Mouse (Mus musculus): ENCODE data around the gene Smg7. TPM values are rescaled to one million over a fixed set of nuclear protein-coding genes. Genes with fewer than 3 reads are reported as not detected.
"Not testable (repeated sequence)": the region's sequence is repeated elsewhere in the genome, so short reads cannot be mapped to it uniquely, and the experiment has no call there.

Smg7 gene
- polyA plus RNA-seq, 1 experiment from 2014 or later: 29.5 TPM

DNA sequence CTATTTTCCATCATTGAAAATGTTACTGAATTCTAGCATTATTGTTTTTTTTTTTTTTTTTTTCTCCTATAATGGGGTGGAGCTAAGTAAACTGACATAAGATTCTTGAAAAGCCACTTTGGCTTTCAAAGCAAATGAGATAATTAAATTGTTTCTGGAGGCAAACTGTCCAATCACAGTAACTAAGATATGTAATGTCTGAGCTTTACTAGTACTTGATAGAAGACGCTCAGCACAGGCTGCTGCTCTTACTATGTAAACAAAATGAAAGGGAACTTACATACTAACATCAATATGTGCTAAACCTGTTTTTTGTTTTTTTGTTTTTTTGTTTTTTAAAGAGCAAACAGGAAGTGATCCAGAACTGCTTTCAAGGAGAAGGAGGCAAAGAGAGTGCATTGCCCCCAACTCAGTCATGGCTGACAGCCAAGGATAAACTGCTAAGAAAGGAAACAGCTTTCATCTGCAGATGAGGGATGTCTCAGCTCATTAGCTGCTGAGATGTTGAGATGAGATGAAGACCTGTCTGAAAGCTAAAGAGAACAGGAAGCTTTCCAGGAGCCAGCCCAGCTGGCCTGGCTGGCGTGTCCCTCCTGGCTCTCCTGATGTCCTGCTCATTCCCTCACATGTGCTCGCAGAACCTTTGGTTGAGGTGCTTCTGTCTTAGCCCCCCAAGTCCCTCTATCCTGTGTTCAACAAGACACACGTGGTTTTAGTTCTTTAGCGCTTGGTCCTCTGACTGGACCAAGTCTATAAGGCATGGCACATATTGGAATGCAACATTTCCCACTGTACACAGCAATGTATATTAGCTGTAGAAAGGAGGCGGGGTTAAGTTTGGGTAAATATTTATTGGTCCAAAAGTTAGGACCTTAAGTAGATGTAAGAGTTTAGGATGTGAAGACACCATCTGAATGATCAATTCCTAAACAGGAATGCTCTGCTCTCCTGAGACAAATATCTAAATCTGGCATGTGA lies 11.3 kb upstream of the Smg7 start:
- no peak for ATAC-seq (replicated peaks; ENCODE audit: low FRiP score)
- no peak overlapping the region for H3K4me3 ChIP-seq (ENCODE audit: low read depth, low read length)
- no peak overlapping the region for H3K9ac ChIP-seq (ENCODE audit: low read depth, low read length)
- H3K27ac ChIP-seq (ENCODE audit: low read depth, low read length): no peak overlapping the region
- no peaks in the 10 kb centered on the region for H3K4me1 ChIP-seq (replicated peaks; ENCODE audit: control insufficient read depth, insufficient read depth, low read length)
- no peaks in the 10 kb centered on the region for H3K9me3 ChIP-seq (ENCODE audit: control insufficient read depth, low read length)
- no peak overlapping the region for H3K4me2 ChIP-seq
- 58% methylated on average over 6 of the region's 6 CpGs for WGBS
- no peaks in the 10 kb centered on the region for H3K27me3 ChIP-seq (replicated peaks; ENCODE audit: control insufficient read depth, insufficient read depth, low read length)
- DNase-seq (ENCODE audit: low spot score): no peak
- no peaks in the 10 kb centered on the region for H3K36me3 ChIP-seq (ENCODE audit: control insufficient read depth, insufficient read depth, low read length)

DNA sequence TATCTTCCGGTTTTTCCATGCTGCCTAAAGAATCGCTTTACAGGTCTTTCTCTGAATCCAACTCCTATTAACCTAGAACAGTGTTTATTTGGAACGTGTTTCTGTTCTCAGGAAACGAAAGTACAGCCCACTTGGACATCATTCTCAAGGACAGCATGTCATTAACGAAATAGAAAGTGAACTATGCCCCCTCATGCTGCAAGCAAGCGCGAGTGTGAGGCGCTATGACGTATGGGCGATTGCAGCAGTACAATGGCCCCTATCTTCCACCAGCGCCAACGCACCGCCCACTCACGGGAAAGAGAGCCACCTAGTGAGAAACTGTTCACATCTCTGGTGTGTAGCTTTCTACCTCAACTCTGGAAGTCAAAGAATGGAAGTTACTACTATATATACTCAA lies 2.0 kb upstream of the Smg7 start:
- WGBS: 2% methylated on average over 14 of the region's 14 CpGs
- Histone ChIP-seq H3K36me3 (ENCODE audit: control insufficient read depth, insufficient read depth, low read length) (0 out of 2 replicates have a peak, but pooled peaks cover 1% of the 10 kb centered on the region), H3K9me3 (ENCODE audit: control insufficient read depth, low read length) (no peaks in the 10 kb centered on the region), H3K4me3 (ENCODE audit: low read depth, low read length) (peak overlapping the region; percentile 96), H3K4me2 (peak overlapping the region; percentile 99), H3K27ac (ENCODE audit: low read depth, low read length) (no peak overlapping the region), H3K27me3 (replicated peaks; ENCODE audit: control insufficient read depth, insufficient read depth, low read length) (no peaks in the 10 kb centered on the region), H3K4me1 (replicated peaks; ENCODE audit: control insufficient read depth, insufficient read depth, low read length) (peaks cover 13% of the 10 kb centered on the region), H3K9ac (ENCODE audit: low read depth, low read length) (peak overlapping the region; percentile 43)
- ATAC-seq (replicated peaks; ENCODE audit: low FRiP score) (peak; percentile 61), DNase-seq (ENCODE audit: low spot score) (peak; percentile 76)

GRCm38 (mm10) chr1:152903591-152904135 lies 1.2 kb upstream of the Smg7 start:
- no peak; the same call in 1 of the 2 replicates for ATAC-seq (replicated peaks; ENCODE audit: low FRiP score)
- H3K4me3 ChIP-seq (ENCODE audit: low read depth, low read length): peak overlapping the region; percentile 96
- peak overlapping the region; percentile 99 for H3K4me2 ChIP-seq
- no peaks in the 10 kb centered on the region for H3K9me3 ChIP-seq (ENCODE audit: control insufficient read depth, low read length)
- H3K9ac ChIP-seq (ENCODE audit: low read depth, low read length): peak overlapping the region; percentile 87
- peaks cover 13% of the 10 kb centered on the region for H3K4me1 ChIP-seq (replicated peaks; ENCODE audit: control insufficient read depth, insufficient read depth, low read length)
- no peaks in the 10 kb centered on the region for H3K27me3 ChIP-seq (replicated peaks; ENCODE audit: control insufficient read depth, insufficient read depth, low read length)
- peak overlapping the region; percentile 97 for H3K27ac ChIP-seq (ENCODE audit: low read depth, low read length)
- DNase-seq (ENCODE audit: low spot score): no peak
- WGBS: under 1% methylated on average over 36 of the region's 36 CpGs
- 0 out of 2 replicates have a peak, but pooled peaks cover 3% of the 10 kb centered on the region for H3K36me3 ChIP-seq (ENCODE audit: control insufficient read depth, insufficient read depth, low read length)

DNA sequence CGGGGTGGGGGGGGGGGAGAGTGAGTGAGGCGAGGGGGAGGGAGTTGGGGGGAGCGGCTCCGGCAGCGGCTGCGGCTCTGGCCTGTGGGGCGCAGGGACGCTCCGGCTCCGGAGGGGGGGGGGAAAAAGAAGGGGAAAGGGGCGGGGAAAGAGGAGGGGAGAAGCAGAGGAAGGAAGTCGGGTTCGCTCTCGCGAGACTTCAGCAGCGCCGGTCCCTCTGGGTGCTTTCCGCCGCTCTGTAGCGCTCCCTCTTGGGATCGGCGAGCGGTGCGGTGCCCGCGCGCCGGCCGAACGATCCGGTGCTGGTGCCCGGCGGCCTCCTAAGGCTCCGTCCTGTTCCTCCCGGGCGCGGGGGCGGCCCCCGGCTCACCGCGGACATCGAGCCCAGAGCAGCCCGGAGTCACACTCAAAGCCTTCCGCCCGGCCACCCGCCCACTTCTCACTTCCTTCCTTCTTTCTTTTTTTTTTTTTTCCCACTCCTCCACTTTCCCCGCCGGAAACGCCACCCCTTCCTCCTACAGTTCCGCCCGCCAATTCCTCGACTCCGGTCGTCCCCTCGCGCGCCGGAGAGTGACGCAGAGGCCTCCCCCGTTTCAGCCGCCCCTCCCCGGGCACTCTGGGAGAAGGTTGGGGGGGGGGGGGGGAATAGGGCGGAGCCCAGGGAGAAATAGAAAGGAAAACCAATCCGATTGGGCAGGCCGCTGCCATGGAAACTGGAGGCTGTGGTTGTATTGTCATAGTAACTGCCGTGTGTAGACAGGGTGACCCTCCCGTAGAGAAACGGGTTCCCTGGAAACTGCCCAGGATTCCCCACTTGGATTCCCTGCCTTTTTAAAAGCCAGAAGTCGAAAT lies 445 bp upstream of the Smg7 start:
- Histone ChIP-seq H3K9me3 (ENCODE audit: control insufficient read depth, low read length) (no peaks in the 10 kb centered on the region), H3K4me2 (peak overlapping the region; percentile 99), H3K4me1 (replicated peaks; ENCODE audit: control insufficient read depth, insufficient read depth, low read length) (peaks cover 13% of the 10 kb centered on the region), H3K36me3 (ENCODE audit: control insufficient read depth, insufficient read depth, low read length) (0 out of 2 replicates have a peak, but pooled peaks cover 3% of the 10 kb centered on the region), H3K27me3 (replicated peaks; ENCODE audit: control insufficient read depth, insufficient read depth, low read length) (no peaks in the 10 kb centered on the region), H3K27ac (ENCODE audit: low read depth, low read length) (peak overlapping the region; percentile 97), H3K9ac (ENCODE audit: low read depth, low read length) (peak overlapping the region; percentile 96), H3K4me3 (ENCODE audit: low read depth, low read length) (peak overlapping the region; percentile 96)
- WGBS: under 1% methylated on average over 57 of the region's 69 CpGs
- DNase-seq (ENCODE audit: low spot score) (peak; percentile 94), ATAC-seq (replicated peaks; ENCODE audit: low FRiP score) (peak; percentile 83)

DNA sequence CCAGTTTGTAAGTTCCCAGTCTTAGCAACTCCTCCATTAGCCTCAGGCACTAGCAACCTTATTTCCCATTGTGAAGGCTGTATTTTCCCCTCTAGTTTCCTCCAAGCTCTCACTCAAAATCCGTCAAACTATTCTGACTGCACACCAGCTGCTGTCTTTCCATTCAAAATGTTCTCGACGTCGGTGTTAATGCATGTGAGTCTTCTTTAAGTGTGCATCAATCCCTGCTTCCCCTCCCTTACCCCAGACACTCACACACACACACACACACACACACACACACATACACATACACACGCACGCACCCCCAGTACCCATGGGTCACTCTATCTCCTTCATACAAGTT lies 1.1 kb downstream of the Smg7 start:
- peak overlapping the region; percentile 96 for H3K4me3 ChIP-seq (ENCODE audit: low read depth, low read length)
- H3K36me3 ChIP-seq (ENCODE audit: control insufficient read depth, insufficient read depth, low read length): peaks cover 6% of the 10 kb centered on the region; the same call in 1 of the 2 replicates
- H3K27ac ChIP-seq (ENCODE audit: low read depth, low read length): peak overlapping the region; percentile 84; the same call in 1 of the 2 replicates
- DNase-seq (ENCODE audit: low spot score) (no peak), ATAC-seq (replicated peaks; ENCODE audit: low FRiP score) (no peak)
- H3K9me3 ChIP-seq (ENCODE audit: control insufficient read depth, low read length): no peaks in the 10 kb centered on the region
- no peaks in the 10 kb centered on the region for H3K27me3 ChIP-seq (replicated peaks; ENCODE audit: control insufficient read depth, insufficient read depth, low read length)
- 3% methylated on average over 6 of the region's 6 CpGs for WGBS
- peaks cover 13% of the 10 kb centered on the region for H3K4me1 ChIP-seq (replicated peaks; ENCODE audit: control insufficient read depth, insufficient read depth, low read length)
- H3K9ac ChIP-seq (ENCODE audit: low read depth, low read length): peak overlapping the region; percentile 96
- H3K4me2 ChIP-seq: peak overlapping the region; percentile 90

GRCm38 (mm10) chr1:152888086-152888485 lies 14.4 kb downstream of the Smg7 start:
- not testable (repeated sequence) for H3K9me3 ChIP-seq (ENCODE audit: control insufficient read depth, low read length); DNase-seq (ENCODE audit: low spot score); H3K4me3 ChIP-seq (ENCODE audit: low read depth, low read length); H3K27ac ChIP-seq (ENCODE audit: low read depth, low read length); H3K4me1 ChIP-seq (replicated peaks; ENCODE audit: control insufficient read depth, insufficient read depth, low read length); ATAC-seq (replicated peaks; ENCODE audit: low FRiP score); H3K4me2 ChIP-seq; H3K36me3 ChIP-seq (ENCODE audit: control insufficient read depth, insufficient read depth, low read length); H3K9ac ChIP-seq (ENCODE audit: low read depth, low read length); H3K27me3 ChIP-seq (replicated peaks; ENCODE audit: control insufficient read depth, insufficient read depth, low read length)
- 93% methylated on average over 3 of the region's 5 CpGs for WGBS

DNA sequence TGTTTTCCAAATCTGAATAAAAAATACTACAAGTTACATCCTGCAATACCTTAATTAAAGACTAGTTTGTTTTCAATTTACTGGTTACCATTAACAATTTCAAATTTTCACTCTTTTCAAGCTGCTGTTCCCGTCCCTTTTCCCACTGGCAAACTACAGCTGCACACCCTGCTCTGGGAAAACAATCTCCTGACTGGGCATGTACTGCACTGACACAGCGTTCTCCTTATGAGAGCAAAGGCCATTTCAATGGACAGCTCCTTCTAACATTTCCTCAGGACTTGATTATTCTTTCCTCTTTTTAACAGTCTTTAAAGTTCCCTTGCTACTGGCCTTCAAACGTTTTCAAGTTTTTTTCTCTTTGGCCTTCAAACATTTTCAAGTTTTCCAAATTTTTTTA lies 31.4 kb downstream of the Smg7 start:
- no peak for ATAC-seq (replicated peaks; ENCODE audit: low FRiP score)
- Histone ChIP-seq H3K9me3 (ENCODE audit: control insufficient read depth, low read length) (no peaks in the 10 kb centered on the region), H3K27ac (ENCODE audit: low read depth, low read length) (no peak overlapping the region), H3K4me2 (no peak overlapping the region), H3K27me3 (replicated peaks; ENCODE audit: control insufficient read depth, insufficient read depth, low read length) (no peaks in the 10 kb centered on the region), H3K36me3 (ENCODE audit: control insufficient read depth, insufficient read depth, low read length) (peaks cover 6% of the 10 kb centered on the region), H3K9ac (ENCODE audit: low read depth, low read length) (no peak overlapping the region), H3K4me3 (ENCODE audit: low read depth, low read length) (no peak overlapping the region), H3K4me1 (replicated peaks; ENCODE audit: control insufficient read depth, insufficient read depth, low read length) (no peaks in the 10 kb centered on the region)
- no peak for DNase-seq (ENCODE audit: low spot score)
- 76% methylated on average over 3 of the region's 3 CpGs for WGBS

- 74% methylated on average over 6 of the region's 6 CpGs for WGBS
- Histone ChIP-seq H3K4me2 (no peak overlapping the region), H3K9me3 (ENCODE audit: control insufficient read depth, low read length) (no peaks in the 10 kb centered on the region), H3K9ac (ENCODE audit: low read depth, low read length) (no peak overlapping the region), H3K4me1 (replicated peaks; ENCODE audit: control insufficient read depth, insufficient read depth, low read length) (no peaks in the 10 kb centered on the region), H3K36me3 (ENCODE audit: control insufficient read depth, insufficient read depth, low read length) (peaks cover 12% of the 10 kb centered on the region), H3K27me3 (replicated peaks; ENCODE audit: control insufficient read depth, insufficient read depth, low read length) (no peaks in the 10 kb centered on the region), H3K27ac (ENCODE audit: low read depth, low read length) (no peak overlapping the region), H3K4me3 (ENCODE audit: low read depth, low read length) (no peak overlapping the region)
- ATAC-seq (replicated peaks; ENCODE audit: low FRiP score) (no peak), DNase-seq (ENCODE audit: low spot score) (no peak)
Observed at GRCm38 (mm10) chr1:152869901-152870300, 32.5 kb downstream of the Smg7 start.

Data from liver, embryonic 11.5 days (tissue).